Mouse (Mus musculus) hindbrain, embryonic 12.5 days (tissue): ENCODE measurements around the gene Cenpa. TPM values are rescaled to one million over a fixed set of nuclear protein-coding genes. Genes with fewer than 3 reads are reported as not detected.

Experiments
- ATAC-seq: fragments of 200-750 bp; cut with Nextera tagmentation; 2 replicates; pipeline ENCODE4 v1.8.0; 2017; ENCODE audit warnings: moderate TSS enrichment; ENCODE audit not compliant: low FRiP score
- H3K27ac ChIP-seq: fragments of 300-500 bp; sonication (generic); 2 replicates; pipeline ENCODE4 v1.5.1; 2016; ENCODE audit warnings: mild to moderate bottlenecking
- H3K27me3 ChIP-seq: fragments of 300-500 bp; sonication (generic); 2 replicates; pipeline ENCODE4 v1.6.1; 2016; ENCODE audit warnings: mild to moderate bottlenecking
- H3K36me3 ChIP-seq: fragments of 300-500 bp; sonication (generic); 2 replicates; pipeline ENCODE4 v1.6.1; 2016; ENCODE audit warnings: mild to moderate bottlenecking
- H3K4me1 ChIP-seq: fragments of 300-500 bp; sonication (generic); 2 replicates; pipeline ENCODE4 v1.6.1; 2016
- H3K4me2 ChIP-seq: fragments of 300-500 bp; sonication (generic); replicated peaks from 2 replicates; pipeline ENCODE4 v1.6.1; 2016; ENCODE audit warnings: mild to moderate bottlenecking
- H3K4me3 ChIP-seq: fragments of 300-500 bp; sonication (generic); 2 replicates; pipeline ENCODE4 v1.5.1; 2016; ENCODE audit warnings: mild to moderate bottlenecking
- H3K9ac ChIP-seq: fragments of 300-500 bp; sonication (generic); 2 replicates; pipeline ENCODE4 v1.6.1; 2016; ENCODE audit warnings: mild to moderate bottlenecking, moderate library complexity
- H3K9me3 ChIP-seq: fragments of 300-500 bp; sonication (generic); replicated peaks from 2 replicates; pipeline ENCODE4 v1.6.1; 2016; ENCODE audit warnings: mild to moderate bottlenecking
- WGBS: fragments of 180-500 bp; shearing (Covaris S2); methylation state at CpG from one replicate; pipeline ENCODE4 v1.1.7; 2016; 5-methylcytosine and 5-hydroxymethylcytosine counted together
- polyA plus RNA-seq: library from polyadenylated mRNA; unstranded; fragments of >200 nt; fragmentation: Nextera tagmentation; extraction: Ambion mirVana; gene quantifications from 2 replicates; pipeline ENCODE4 v1.2.1, GENCODE M21; 2016

Gene Cenpa
- 200 and 221 TPM in 2 replicates for polyA plus RNA-seq

DNA sequence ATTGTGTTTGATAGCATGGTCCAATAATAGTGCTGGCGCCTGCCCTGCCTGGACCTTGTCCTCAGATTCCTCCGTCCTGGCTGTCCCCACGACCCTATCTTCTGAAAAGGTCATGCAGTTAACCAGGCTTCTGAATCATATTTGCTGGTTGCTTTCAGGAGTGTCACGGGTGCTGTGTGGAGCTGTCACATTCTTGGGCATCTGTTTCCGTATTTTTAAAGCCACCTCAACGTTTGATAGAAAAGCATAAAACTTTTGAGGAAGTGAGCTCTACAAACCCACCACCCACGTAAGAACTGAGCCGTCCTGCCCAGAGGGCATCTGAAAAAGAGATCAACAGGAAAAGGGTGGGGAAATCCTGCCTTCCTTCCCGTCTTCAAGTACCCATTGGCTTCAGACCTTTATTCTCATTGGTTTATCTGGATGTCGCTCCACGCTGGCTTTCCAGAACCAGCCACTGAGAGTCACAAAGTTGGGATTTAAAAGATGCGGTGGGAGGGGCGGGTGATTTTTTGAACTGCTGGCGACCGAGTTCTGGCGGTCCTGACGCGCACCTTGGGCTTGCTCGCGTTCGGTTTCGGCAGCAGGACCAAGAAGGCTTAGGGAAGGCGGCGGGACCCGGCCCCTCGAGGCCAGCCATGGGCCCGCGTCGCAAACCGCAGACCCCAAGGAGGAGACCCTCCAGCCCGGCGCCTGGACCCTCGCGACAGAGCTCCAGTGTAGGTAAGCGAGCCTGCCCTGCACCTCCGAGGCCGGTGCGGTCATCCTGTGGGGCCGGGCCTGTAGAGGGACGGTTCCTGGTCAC is at the start of gene Cenpa:
Cenpa (plus strand) TSS at position 387 of the 805 bp plus-strand sequence.
- H3K36me3 ChIP-seq, result peaks cover 13% of the 10 kb centered on the region
- no peaks in the 10 kb centered on the region for H3K27me3 ChIP-seq
- peak within 1 kb of the TSS; percentile 75 for H3K4me3 ChIP-seq
- peak within 1 kb of the TSS; percentile 85 for H3K4me2 ChIP-seq
- peak; percentile 92 for ATAC-seq
- H3K4me1 ChIP-seq, result peaks cover 16% of the 10 kb centered on the region
- WGBS, result under 1% methylated on average over 40 of the region's 40 CpGs
- no peaks in the 10 kb centered on the region for H3K9me3 ChIP-seq
- H3K9ac ChIP-seq, result peak within 1 kb of the TSS; percentile 77
- peak within 1 kb of the TSS; percentile 55 for H3K27ac ChIP-seq

DNA sequence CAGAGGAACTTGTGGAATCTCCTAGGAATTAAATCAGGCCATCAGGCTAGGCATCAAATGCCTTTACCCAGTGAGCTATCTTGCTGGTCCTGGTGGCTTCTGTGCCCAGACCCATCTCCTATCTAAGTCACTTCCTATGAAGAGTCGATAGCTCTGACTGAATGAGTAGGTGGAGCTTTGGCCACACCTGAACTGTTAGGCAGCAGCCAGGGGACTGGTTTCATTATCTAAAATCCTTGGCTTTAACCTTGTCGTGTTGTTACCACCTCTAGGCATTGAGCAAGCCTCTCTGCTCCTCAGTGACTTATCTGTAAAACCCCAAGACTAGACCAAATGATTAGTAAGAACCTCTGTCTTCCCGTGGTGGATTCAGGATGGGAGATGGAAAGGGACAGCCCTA is 49.2 kb upstream of the Cenpa start:
- no peak overlapping the region for H3K4me3 ChIP-seq
- no peaks in the 10 kb centered on the region for H3K36me3 ChIP-seq
- ATAC-seq, result no peak
- H3K27me3 ChIP-seq, result peaks cover 30% of the 10 kb centered on the region
- 28% methylated on average over 3 of the region's 3 CpGs for WGBS
- H3K4me1 ChIP-seq, result peaks cover 20% of the 10 kb centered on the region
- no peak overlapping the region for H3K4me2 ChIP-seq
- no peak overlapping the region for H3K27ac ChIP-seq
- H3K9me3 ChIP-seq, result no peaks in the 10 kb centered on the region
- H3K9ac ChIP-seq, result no peak overlapping the region

- H3K36me3 ChIP-seq, result no peaks in the 10 kb centered on the region
- no peak overlapping the region for H3K27ac ChIP-seq
- H3K4me2 ChIP-seq, result no peak overlapping the region
- H3K4me1 ChIP-seq, result peaks cover 25% of the 10 kb centered on the region
- ATAC-seq, result no peak
- no peaks in the 10 kb centered on the region for H3K9me3 ChIP-seq
- WGBS, result 33% methylated on average over 11 of the region's 11 CpGs
- peaks cover 35% of the 10 kb centered on the region for H3K27me3 ChIP-seq
- H3K4me3 ChIP-seq, result no peak overlapping the region
- no peak overlapping the region for H3K9ac ChIP-seq
Observed at GRCm38 (mm10) chr5:30617851-30618250, 48.7 kb upstream of the Cenpa start.

DNA sequence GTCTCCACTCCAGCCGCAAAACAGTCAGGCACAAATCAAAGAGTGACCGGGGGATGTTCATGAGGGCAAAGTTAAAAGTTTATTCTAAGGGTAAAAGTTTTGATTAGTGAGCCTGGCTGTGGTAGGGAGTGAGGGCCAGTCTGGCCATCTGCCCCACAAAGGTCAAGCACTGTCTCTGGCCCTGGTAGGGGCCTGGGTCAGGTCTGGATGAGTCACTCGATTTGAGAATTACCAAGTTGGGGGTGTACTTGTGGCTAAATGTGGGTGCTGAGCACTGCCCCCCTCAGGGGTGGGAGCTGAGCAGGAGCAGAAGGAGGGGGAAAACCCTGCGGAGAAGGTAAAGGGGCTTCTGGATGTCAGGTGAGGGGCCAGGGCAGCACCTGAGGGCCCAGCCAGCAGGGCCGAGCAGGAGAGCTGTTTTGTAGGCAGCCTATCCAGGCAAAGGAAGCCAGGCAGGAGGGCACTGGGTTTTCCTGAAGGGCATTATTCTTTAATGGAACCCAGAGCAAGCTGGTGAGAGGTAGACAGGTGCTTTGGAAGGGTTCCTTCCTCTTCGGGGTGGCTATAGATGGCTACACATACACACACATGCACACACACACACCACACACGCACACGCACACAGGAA is 48.1 kb upstream of the Cenpa start:
- Histone ChIP-seq H3K9ac (no peak overlapping the region), H3K4me2 (no peak overlapping the region), H3K27ac (no peak overlapping the region), H3K27me3 (peaks cover 39% of the 10 kb centered on the region), H3K9me3 (no peaks in the 10 kb centered on the region), H3K4me1 (peaks cover 28% of the 10 kb centered on the region), H3K36me3 (no peaks in the 10 kb centered on the region), H3K4me3 (no peak overlapping the region)
- 84% methylated on average over 8 of the region's 8 CpGs for WGBS
- no peak for ATAC-seq

DNA sequence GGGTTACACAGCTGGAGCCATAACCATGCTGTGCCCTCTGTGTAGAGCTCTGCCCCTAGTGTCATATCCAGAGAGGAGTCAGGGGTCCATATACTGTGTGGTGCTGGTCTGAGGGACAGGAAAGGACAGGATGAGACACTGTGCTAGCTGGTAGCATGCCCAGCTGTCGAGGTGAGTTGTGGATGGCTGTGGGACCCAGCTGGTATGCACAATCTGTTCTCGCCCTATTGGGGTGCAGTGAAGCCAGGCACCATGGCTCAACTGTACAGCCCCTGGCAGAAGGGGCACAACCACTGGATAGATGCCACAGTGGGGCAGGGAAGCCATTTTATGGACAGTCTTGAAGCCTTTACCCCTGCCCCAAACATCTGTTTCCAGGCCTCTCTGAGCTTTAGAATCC is 47.4 kb upstream of the Cenpa start:
- H3K9ac ChIP-seq, result no peak overlapping the region
- peaks cover 43% of the 10 kb centered on the region for H3K27me3 ChIP-seq
- H3K36me3 ChIP-seq, result no peaks in the 10 kb centered on the region
- H3K9me3 ChIP-seq, result no peaks in the 10 kb centered on the region
- peaks cover 25% of the 10 kb centered on the region for H3K4me1 ChIP-seq
- no peak overlapping the region for H3K4me3 ChIP-seq
- ATAC-seq, result no peak
- H3K27ac ChIP-seq, result no peak overlapping the region
- WGBS, result 67% methylated on average over 2 of the region's 2 CpGs
- H3K4me2 ChIP-seq, result no peak overlapping the region

- 98% methylated on average over 20 of the region's 20 CpGs for WGBS
Observed at GRCm38 (mm10) chr5:30620567-30620966, 46.0 kb upstream of the Cenpa start.

DNA sequence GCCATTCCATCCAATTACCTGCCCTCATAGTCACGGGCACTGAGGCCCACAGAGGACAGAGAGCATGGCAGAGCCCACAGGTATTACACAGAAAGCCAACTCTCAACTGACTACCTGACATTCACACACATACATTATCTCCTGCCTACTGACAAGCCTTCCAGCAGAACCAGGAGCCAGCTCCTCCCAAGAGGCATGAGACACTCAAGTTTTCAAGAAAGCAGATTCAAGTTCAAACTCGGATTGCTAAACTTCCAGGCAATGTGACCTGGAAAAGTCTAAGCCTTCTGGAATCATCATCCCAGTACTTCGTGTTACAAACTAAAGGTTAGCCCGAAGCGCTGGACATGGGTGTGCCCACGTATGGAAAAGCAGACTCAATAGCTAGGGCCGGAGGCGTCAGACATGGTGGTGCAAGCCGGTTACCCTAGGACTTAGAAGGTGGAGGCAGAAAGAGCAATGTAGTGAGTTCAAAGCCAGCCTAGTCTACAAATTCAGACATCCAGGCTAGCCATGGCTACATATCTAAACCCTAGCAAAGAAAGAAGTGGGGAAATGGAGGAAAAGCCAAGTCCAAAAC is 45.3 kb upstream of the Cenpa start:
- Histone ChIP-seq H3K9me3 (no peaks in the 10 kb centered on the region), H3K9ac (no peak overlapping the region), H3K36me3 (no peaks in the 10 kb centered on the region), H3K4me1 (peaks cover 22% of the 10 kb centered on the region), H3K27ac (no peak overlapping the region), H3K4me3 (no peak overlapping the region), H3K4me2 (no peak overlapping the region), H3K27me3 (peaks cover 50% of the 10 kb centered on the region)
- 90% methylated on average over 9 of the region's 9 CpGs for WGBS
- no peak for ATAC-seq

More at GRCm38 (mm10) chr5:30620567-30620966, 46.0 kb upstream of the Cenpa start:
- Histone ChIP-seq H3K9ac (no peak overlapping the region), H3K4me3 (no peak overlapping the region), H3K4me2 (no peak overlapping the region), H3K4me1 (peaks cover 22% of the 10 kb centered on the region), H3K36me3 (no peaks in the 10 kb centered on the region), H3K9me3 (no peaks in the 10 kb centered on the region), H3K27ac (no peak overlapping the region), H3K27me3 (peaks cover 50% of the 10 kb centered on the region)
- ATAC-seq, result no peak

GRCm38 (mm10) chr5:30621844-30622176 is 44.8 kb upstream of the Cenpa start:
- Histone ChIP-seq H3K27me3 (peaks cover 50% of the 10 kb centered on the region), H3K9ac (peak overlapping the region; percentile 49; the same call in 1 of the 2 replicates), H3K36me3 (no peaks in the 10 kb centered on the region), H3K4me3 (peak overlapping the region; percentile 40), H3K9me3 (no peaks in the 10 kb centered on the region), H3K4me1 (peaks cover 18% of the 10 kb centered on the region), H3K4me2 (peak overlapping the region; percentile 80), H3K27ac (no peak overlapping the region)
- ATAC-seq, result peak; percentile 26
- 47% methylated on average over 22 of the region's 22 CpGs for WGBS

DNA sequence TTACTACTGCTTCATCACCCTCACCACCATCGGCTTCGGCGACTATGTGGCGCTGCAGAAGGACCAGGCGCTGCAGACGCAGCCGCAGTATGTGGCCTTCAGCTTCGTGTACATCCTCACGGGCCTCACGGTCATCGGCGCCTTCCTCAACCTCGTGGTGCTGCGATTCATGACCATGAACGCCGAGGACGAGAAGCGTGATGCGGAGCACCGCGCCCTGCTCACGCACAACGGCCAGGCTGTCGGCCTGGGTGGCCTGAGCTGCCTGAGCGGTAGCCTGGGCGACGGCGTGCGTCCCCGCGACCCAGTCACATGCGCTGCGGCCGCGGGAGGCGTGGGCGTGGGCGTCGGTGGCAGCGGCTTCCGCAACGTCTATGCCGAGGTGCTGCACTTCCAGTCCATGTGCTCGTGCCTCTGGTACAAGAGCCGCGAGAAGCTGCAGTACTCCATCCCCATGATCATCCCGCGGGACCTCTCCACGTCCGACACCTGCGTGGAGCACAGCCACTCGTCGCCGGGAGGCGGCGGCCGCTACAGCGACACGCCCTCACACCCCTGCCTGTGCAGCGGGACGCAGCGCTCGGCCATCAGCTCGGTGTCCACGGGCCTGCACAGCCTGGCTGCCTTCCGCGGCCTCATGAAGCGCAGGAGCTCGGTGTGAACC is 44.3 kb upstream of the Cenpa start:
- ATAC-seq, result peak; percentile 66

GRCm38 (mm10) chr5:30622841-30623185 is 43.8 kb upstream of the Cenpa start:
- H3K4me3 ChIP-seq, result peak overlapping the region; percentile 40
- peak overlapping the region; percentile 80 for H3K4me2 ChIP-seq
- peaks cover 50% of the 10 kb centered on the region for H3K27me3 ChIP-seq
- peak; percentile 39; the same call in 1 of the 2 replicates for ATAC-seq
- H3K9ac ChIP-seq, result peak overlapping the region; percentile 49
- no peak overlapping the region for H3K27ac ChIP-seq
- H3K36me3 ChIP-seq, result no peaks in the 10 kb centered on the region
- WGBS, result 0% methylated on average over 9 of the region's 10 CpGs
- no peaks in the 10 kb centered on the region for H3K9me3 ChIP-seq
- H3K4me1 ChIP-seq, result peaks cover 15% of the 10 kb centered on the region

More for the DNA sequence above, 44.3 kb upstream of the Cenpa start:
- peak overlapping the region; percentile 40 for H3K4me3 ChIP-seq
- H3K27ac ChIP-seq, result no peak overlapping the region
- peak overlapping the region; percentile 80 for H3K4me2 ChIP-seq
- no peaks in the 10 kb centered on the region for H3K36me3 ChIP-seq
- peaks cover 18% of the 10 kb centered on the region for H3K4me1 ChIP-seq
- peaks cover 50% of the 10 kb centered on the region for H3K27me3 ChIP-seq
- H3K9ac ChIP-seq, result peak overlapping the region; percentile 49
- H3K9me3 ChIP-seq, result no peaks in the 10 kb centered on the region
- under 1% methylated on average over 69 of the region's 69 CpGs for WGBS

GRCm38 (mm10) chr5:30623380-30623779 is 43.2 kb upstream of the Cenpa start:
- H3K27me3 ChIP-seq, result peaks cover 46% of the 10 kb centered on the region
- peak overlapping the region; percentile 80; the same call in 1 of the 2 replicates for H3K4me2 ChIP-seq

GRCm38 (mm10) chr5:30624311-30624710 is 42.3 kb upstream of the Cenpa start:
- H3K36me3 ChIP-seq, result no peaks in the 10 kb centered on the region
- WGBS, result 23% methylated on average over 1 of the region's 1 CpGs
- H3K27me3 ChIP-seq, result peaks cover 42% of the 10 kb centered on the region

More at GRCm38 (mm10) chr5:30623380-30623779, 43.2 kb upstream of the Cenpa start:
- Histone ChIP-seq H3K9ac (no peak overlapping the region), H3K27ac (no peak overlapping the region), H3K4me1 (peaks cover 14% of the 10 kb centered on the region), H3K4me3 (no peak overlapping the region), H3K36me3 (no peaks in the 10 kb centered on the region), H3K9me3 (no peaks in the 10 kb centered on the region)
- 40% methylated on average over 2 of the region's 2 CpGs for WGBS
- ATAC-seq, result no peak

More at GRCm38 (mm10) chr5:30624311-30624710, 42.3 kb upstream of the Cenpa start:
- Histone ChIP-seq H3K4me2 (no peak overlapping the region), H3K9me3 (no peaks in the 10 kb centered on the region), H3K4me3 (no peak overlapping the region), H3K9ac (no peak overlapping the region), H3K27ac (no peak overlapping the region), H3K4me1 (peaks cover 14% of the 10 kb centered on the region)
- no peak for ATAC-seq
